ENCODE assay signal across 16 mouse cellular contexts in genomic region chr7:96678236-96678635, GRCm38 (mm10).
"Had no signal": no experiment of that assay in that cellular context is flagged by ENCODE, and none has a peak within 500 bp of the region (broad histone marks: within the 10 kb centered on the region; RNA-seq: fewer than 3 reads in every experiment).

No protein-coding gene starts in this region.

- H3K36me3 ChIP-seq: midbrain, embryonic 10.5 days; midbrain, embryonic 12.5 days; neural tube, embryonic 13.5 days; neural tube, embryonic 15.5 days had no signal

- ATAC-seq: lung, postnatal 0 days; midbrain, embryonic 16.5 days had no signal

- H3K4me2 ChIP-seq: lung, embryonic 14.5 days; midbrain, embryonic 12.5 days; neural tube, embryonic 13.5 days; neural tube, embryonic 15.5 days had no signal

- H3K9me3 ChIP-seq: midbrain, embryonic 10.5 days; midbrain, embryonic 12.5 days; neural tube, embryonic 13.5 days; neural tube, embryonic 15.5 days had no signal

- H3K27ac ChIP-seq: midbrain, embryonic 10.5 days; midbrain, embryonic 12.5 days; neural tube, embryonic 13.5 days; neural tube, embryonic 15.5 days had no signal

- H3K27me3 ChIP-seq: neural tube, embryonic 15.5 days had no signal

- DNase-seq: lung, adult 18-20 months; lung, embryonic 14.5 days; midbrain, embryonic 14.5 days; retina, postnatal 1 day; right cerebral cortex, postnatal 14 days; spleen, adult 18-20 months; thymus, adult 18-20 months; thymus, postnatal 14 days; thymus, postnatal 36 days had no signal

- H3K4me3 ChIP-seq: midbrain, embryonic 10.5 days; midbrain, embryonic 12.5 days; myocyte; neural tube, embryonic 13.5 days; neural tube, embryonic 15.5 days had no signal

- H3K9ac ChIP-seq: lung, embryonic 14.5 days; midbrain, embryonic 12.5 days; neural tube, embryonic 13.5 days; neural tube, embryonic 15.5 days had no signal
